Mouse (Mus musculus) ES-E14 (cell line): Measurements from ENCODE around the gene Pigg.

ENCODE experiments used
- CHD2 ChIP-seq: IDR thresholded peaks from 2 replicates; pipeline ENCODE4 v1.6.1; 2014; ENCODE audit warnings: mild to moderate bottlenecking, low read depth, low read length, inconsistent platforms
- MAFK ChIP-seq: IDR thresholded peaks from 2 replicates; pipeline ENCODE4 v1.6.1; 2014; ENCODE audit warnings: mild to moderate bottlenecking, low read depth, low read length, inconsistent platforms; ENCODE audit not compliant: insufficient read depth

DNA sequence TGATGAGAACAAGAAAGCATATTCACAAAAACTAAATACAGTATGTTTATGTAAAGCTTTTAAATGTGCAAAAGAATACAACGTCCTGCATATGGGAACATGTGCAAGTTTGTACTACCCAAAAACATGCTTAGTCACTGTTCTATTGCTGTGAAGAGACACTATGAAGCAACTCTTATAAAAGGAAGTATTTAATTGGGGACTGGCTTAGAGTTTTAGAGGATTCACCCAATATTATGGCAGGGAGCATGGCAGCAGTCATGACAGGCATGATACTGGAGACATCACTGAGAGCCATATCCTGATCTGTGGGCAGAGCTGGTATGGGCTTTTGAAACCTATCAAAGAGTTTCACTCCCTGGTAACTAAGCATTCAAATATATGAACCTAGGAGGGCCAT is 45.5 kb downstream of the Pigg start:
- TF ChIP-seq CHD2: no peak
- TF ChIP-seq MAFK: no peak
